Mouse (Mus musculus) cerebellum, postnatal 36 days (tissue): ENCODE measurements around the gene Celf2.
"Not testable (repeated sequence)": the region's sequence is repeated elsewhere in the genome, so short reads cannot be mapped to it uniquely, and the experiment has no call there.

Source experiments
- DNase-seq, 2 experiments: peaks; one replicate each; pipeline ENCODE4 v3.0.0; 2021 to 2022; ENCODE audit warnings: mixed read lengths in 2 of 2

The Celf2 gene

GRCm38 (mm10) chr2:6575316-6575715, 934.0 kb downstream of the Celf2 start:
- not testable (repeated sequence) for DNase-seq

GRCm38 (mm10) chr2:6573640-6574039, 935.7 kb downstream of the Celf2 start:
- no peak for DNase-seq

GRCm38 (mm10) chr2:6572976-6573375, 936.4 kb downstream of the Celf2 start:
- DNase-seq = no peak

- no peak for DNase-seq
Measured at GRCm38 (mm10) chr2:6569040-6569542, 940.3 kb downstream of the Celf2 start.

GRCm38 (mm10) chr2:6565175-6565574, 944.2 kb downstream of the Celf2 start:
- DNase-seq = no peak

- no peak for DNase-seq
Measured at GRCm38 (mm10) chr2:6561337-6561736, 948.0 kb downstream of the Celf2 start.

GRCm38 (mm10) chr2:6560802-6561201, 948.6 kb downstream of the Celf2 start:
- no peak for DNase-seq

- no peak for DNase-seq
Measured at GRCm38 (mm10) chr2:6559581-6559980, 949.8 kb downstream of the Celf2 start.

GRCm38 (mm10) chr2:6558303-6559254, 950.8 kb downstream of the Celf2 start:
- no peak for DNase-seq

- DNase-seq = no peak
Measured at GRCm38 (mm10) chr2:6557749-6558148, 951.6 kb downstream of the Celf2 start.

- DNase-seq = no peak
Measured at GRCm38 (mm10) chr2:6556913-6557312, 952.5 kb downstream of the Celf2 start.

- DNase-seq = no peak
Measured at GRCm38 (mm10) chr2:6553656-6554055, 955.7 kb downstream of the Celf2 start.

- DNase-seq = no peak
Measured at GRCm38 (mm10) chr2:6549251-6549650, 960.1 kb downstream of the Celf2 start.

- peak; percentile 36 to 46 for DNase-seq
Measured at GRCm38 (mm10) chr2:6547139-6547664, 962.2 kb downstream of the Celf2 start.

GRCm38 (mm10) chr2:6546462-6547138, 962.8 kb downstream of the Celf2 start:
- DNase-seq = no peak

- DNase-seq = peak; percentile 27 to 45
Measured at GRCm38 (mm10) chr2:6545127-6545931, 964.0 kb downstream of the Celf2 start.

- DNase-seq = no peak
Measured at GRCm38 (mm10) chr2:6543650-6544049, 965.7 kb downstream of the Celf2 start.

- no peak for DNase-seq
Measured at GRCm38 (mm10) chr2:6542556-6543180, 966.7 kb downstream of the Celf2 start.

GRCm38 (mm10) chr2:6540825-6541224, 968.5 kb downstream of the Celf2 start:
- DNase-seq = peak in 1 of 2 experiments; percentile 1

- no peak for DNase-seq
Measured at GRCm38 (mm10) chr2:6540092-6540491, 969.3 kb downstream of the Celf2 start.

GRCm38 (mm10) chr2:6538500-6538899, 970.9 kb downstream of the Celf2 start:
- no peak for DNase-seq

GRCm38 (mm10) chr2:6538031-6538430, 971.3 kb downstream of the Celf2 start:
- no peak for DNase-seq
